Mouse (Mus musculus) liver, postnatal 0 days (tissue): ENCODE results near the gene Clptm1l. TPM values are rescaled to one million over a fixed set of nuclear protein-coding genes. Genes with fewer than 3 reads are reported as not detected.

Source experiments
- ATAC-seq: fragments of 200-750 bp; cut with Nextera tagmentation; 2 replicates; pipeline ENCODE4 v1.8.0; 2017; ENCODE audit warnings: mild to moderate bottlenecking, moderate library complexity
- DNase-seq: peaks from one replicate; pipeline ENCODE4 v3.0.0-alpha.2; 2016
- H3K27ac ChIP-seq: fragments of 300-500 bp; sonication (generic); 2 replicates; pipeline ENCODE4 v1.5.1; 2014; ENCODE audit warnings: antibody characterized with exemption, moderate library complexity, mild to moderate bottlenecking, low read depth
- H3K27me3 ChIP-seq: fragments of 300-500 bp; sonication (generic); 2 replicates; pipeline ENCODE4 v1.6.1; 2014; ENCODE audit warnings: low read length, control low read depth, mixed read lengths; ENCODE audit not compliant: insufficient read depth
- H3K36me3 ChIP-seq: fragments of 300-500 bp; sonication (generic); replicated peaks from 2 replicates; pipeline ENCODE4 v1.6.1; 2014; ENCODE audit warnings: mild to moderate bottlenecking, control low read depth, low read length, moderate library complexity, mixed read lengths; ENCODE audit not compliant: insufficient read depth
- H3K4me1 ChIP-seq: fragments of 300-500 bp; sonication (generic); 2 replicates; pipeline ENCODE4 v1.6.1; 2014; ENCODE audit warnings: antibody characterized with exemption, mild to moderate bottlenecking, control low read depth; ENCODE audit not compliant: insufficient read depth
- H3K4me2 ChIP-seq: fragments of 300-500 bp; sonication (generic); 2 replicates; pipeline ENCODE4 v1.6.1; 2014; ENCODE audit warnings: low read depth, mild to moderate bottlenecking, low read length, moderate library complexity, mixed read lengths
- H3K4me3 ChIP-seq: fragments of 300-500 bp; sonication (generic); 2 replicates; pipeline ENCODE4 v1.5.1; 2014; ENCODE audit warnings: low read depth, low read length
- H3K9ac ChIP-seq: fragments of 300-500 bp; sonication (generic); replicated peaks from 2 replicates; pipeline ENCODE4 v1.6.1; 2014; ENCODE audit warnings: mild to moderate bottlenecking, moderate library complexity
- H3K9me3 ChIP-seq: fragments of 300-500 bp; sonication (generic); 2 replicates; pipeline ENCODE4 v1.6.1; 2016; ENCODE audit warnings: mild to moderate bottlenecking, control low read depth, low read length, mixed read lengths
- CTCF ChIP-seq: sonication (generic); IDR thresholded peaks from 2 replicates; pipeline ENCODE4 v1.5.1; 2016; ENCODE audit warnings: antibody characterized with exemption, low read depth
- EP300 ChIP-seq: IDR thresholded peaks from 2 replicates; pipeline ENCODE4 v1.6.1; 2016; ENCODE audit warnings: antibody characterized with exemption, low read depth, mild to moderate bottlenecking
- WGBS: fragments of 180-500 bp; shearing (Covaris S2); extraction: QIAGEN DNeasy Blood & Tissue Kit; methylation state at CpG from one replicate; pipeline ENCODE4 v1.1.7; 2014; ENCODE audit not compliant: insufficient replicate concordance; 5-methylcytosine and 5-hydroxymethylcytosine counted together
- polyA plus RNA-seq: library from polyadenylated mRNA; unstranded; fragments of >200 nt; fragmentation: Nextera tagmentation; extraction: Ambion mirVana; gene quantifications from 2 replicates; pipeline ENCODE4 v1.2.1, GENCODE M21; 2015

The Clptm1l gene
- 49.2 and 54.3 TPM in 2 replicates for polyA plus RNA-seq

- H3K9me3 ChIP-seq, result no peaks in the 10 kb centered on the region
- peak; percentile 98 for ATAC-seq
- peak within 1 kb of the TSS; percentile 81 for H3K4me2 ChIP-seq
- peak; percentile 97 for DNase-seq
- 1% methylated on average over 48 of the region's 53 CpGs for WGBS
- peak within 1 kb of the TSS; percentile 63 for H3K4me3 ChIP-seq
- H3K27me3 ChIP-seq, result no peaks in the 10 kb centered on the region
- H3K9ac ChIP-seq, result peak within 1 kb of the TSS; percentile 77
- no peak for TF ChIP-seq CTCF
- peak; percentile 58; the same call in 1 of the 2 replicates for TF ChIP-seq EP300
- H3K36me3 ChIP-seq, result peaks cover 17% of the 10 kb centered on the region
- peaks cover 19% of the 10 kb centered on the region for H3K4me1 ChIP-seq
- H3K27ac ChIP-seq, result peak within 1 kb of the TSS; percentile 85
Measured at GRCm38 (mm10) chr13:73603522-73604155, at the start of gene Clptm1l. Clptm1l (plus strand) TSS chr13:73604006.

- ATAC-seq, result no peak
- TF ChIP-seq CTCF, result no peak
- no peak for TF ChIP-seq EP300
- no peaks in the 10 kb centered on the region for H3K4me1 ChIP-seq
Measured at GRCm38 (mm10) chr13:73564201-73564600, 39.6 kb upstream of the Clptm1l start.

DNA sequence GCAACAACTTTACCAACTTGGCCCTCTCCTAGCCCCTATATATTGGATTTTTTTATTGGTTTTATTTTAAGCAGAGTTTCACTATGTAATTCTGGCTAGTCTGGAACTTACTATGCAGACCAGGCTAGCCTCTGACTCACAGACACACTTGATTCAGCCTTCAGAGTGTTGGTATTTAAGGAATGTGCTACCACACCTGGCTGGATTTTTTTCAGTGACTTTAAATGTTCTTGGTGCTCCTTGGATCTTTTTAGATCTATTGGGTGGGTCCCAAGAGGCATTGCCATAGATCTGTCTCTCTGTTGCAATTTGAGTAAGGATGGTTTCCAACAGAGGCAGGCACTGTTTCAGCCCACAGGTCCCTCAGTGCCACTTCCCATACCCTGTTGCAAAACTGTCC is 28.8 kb upstream of the Clptm1l start:
- Histone ChIP-seq H3K9me3 (no peaks in the 10 kb centered on the region), H3K27me3 (no peaks in the 10 kb centered on the region), H3K9ac (no peak overlapping the region), H3K4me3 (no peak overlapping the region), H3K27ac (no peak overlapping the region), H3K4me1 (no peaks in the 10 kb centered on the region), H3K36me3 (no peaks in the 10 kb centered on the region), H3K4me2 (no peak overlapping the region)
- DNase-seq (no peak), ATAC-seq (no peak)
- TF ChIP-seq CTCF (no peak), EP300 (no peak)

More at GRCm38 (mm10) chr13:73564201-73564600, 39.6 kb upstream of the Clptm1l start:
- Histone ChIP-seq H3K27ac (no peak overlapping the region), H3K4me3 (no peak overlapping the region), H3K9me3 (no peaks in the 10 kb centered on the region), H3K9ac (no peak overlapping the region), H3K36me3 (no peaks in the 10 kb centered on the region), H3K4me2 (no peak overlapping the region), H3K27me3 (peaks cover 3% of the 10 kb centered on the region; the same call in 1 of the 2 replicates)
- 77% methylated on average over 5 of the region's 5 CpGs for WGBS
- no peak for DNase-seq

GRCm38 (mm10) chr13:73577277-73577676 is 26.5 kb upstream of the Clptm1l start:
- Histone ChIP-seq H3K36me3 (no peaks in the 10 kb centered on the region), H3K27ac (no peak overlapping the region), H3K4me2 (no peak overlapping the region), H3K9ac (no peak overlapping the region), H3K4me1 (no peaks in the 10 kb centered on the region), H3K27me3 (no peaks in the 10 kb centered on the region), H3K9me3 (no peaks in the 10 kb centered on the region), H3K4me3 (no peak overlapping the region)
- ATAC-seq (no peak), DNase-seq (no peak)
- 62% methylated on average over 2 of the region's 2 CpGs for WGBS
- TF ChIP-seq EP300, result no peak
- TF ChIP-seq CTCF, result no peak

DNA sequence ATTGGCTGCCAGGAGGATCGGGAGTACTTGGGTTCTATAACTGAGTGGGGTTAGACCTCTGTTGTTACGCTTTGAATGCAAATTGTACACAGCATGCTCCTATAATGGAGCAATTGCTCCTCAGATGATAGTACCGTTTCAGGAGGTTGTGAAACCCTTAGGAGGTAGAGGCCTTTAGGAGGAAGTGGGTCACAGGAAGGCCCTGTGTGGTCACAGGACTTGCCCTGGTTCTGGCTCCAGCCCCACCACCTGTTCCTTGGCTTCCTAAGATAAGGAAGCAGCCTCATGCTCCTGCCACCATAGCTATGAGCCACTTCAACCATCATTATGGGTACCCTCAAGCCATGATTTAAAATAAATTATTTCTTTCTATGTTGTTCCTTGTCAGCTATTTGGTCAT is 12.3 kb upstream of the Clptm1l start:
- H3K27ac ChIP-seq, result no peak overlapping the region
- WGBS, result 62% methylated on average over 3 of the region's 3 CpGs
- ATAC-seq, result no peak
- no peaks in the 10 kb centered on the region for H3K9me3 ChIP-seq
- H3K4me2 ChIP-seq, result no peak overlapping the region
- H3K9ac ChIP-seq, result no peak overlapping the region
- H3K36me3 ChIP-seq, result no peaks in the 10 kb centered on the region
- DNase-seq, result no peak
- no peak for TF ChIP-seq CTCF
- no peak for TF ChIP-seq EP300
- 0 out of 2 replicates have a peak, but pooled peaks cover 3% of the 10 kb centered on the region for H3K27me3 ChIP-seq
- H3K4me3 ChIP-seq, result no peak overlapping the region
- no peaks in the 10 kb centered on the region for H3K4me1 ChIP-seq

DNA sequence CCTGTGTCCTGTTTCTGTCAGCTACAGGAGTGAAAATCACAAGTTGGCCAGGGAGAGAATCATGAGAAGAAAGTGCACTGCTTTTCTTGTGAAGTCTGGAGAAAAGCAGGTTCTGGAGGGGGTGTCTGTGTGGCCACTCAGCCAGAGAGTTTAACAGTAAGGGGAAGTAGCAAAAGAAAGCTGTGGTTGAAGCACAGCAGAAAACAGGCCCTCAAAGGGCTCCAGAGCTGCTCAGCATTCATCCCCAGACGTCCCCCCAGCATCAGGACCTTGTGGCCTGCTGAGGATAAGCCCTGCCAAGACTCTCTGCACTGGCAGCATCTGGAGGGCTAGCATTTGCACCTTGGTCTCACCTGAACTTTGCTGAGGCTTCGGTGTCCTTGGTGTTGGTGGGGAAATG is 11.3 kb upstream of the Clptm1l start:
- no peak overlapping the region for H3K4me3 ChIP-seq
- WGBS, result 37% methylated on average over 2 of the region's 2 CpGs

More for the DNA sequence above, 11.3 kb upstream of the Clptm1l start:
- DNase-seq (no peak), ATAC-seq (no peak)
- 0 out of 2 replicates have a peak, but pooled peaks cover 3% of the 10 kb centered on the region for H3K27me3 ChIP-seq
- H3K36me3 ChIP-seq, result no peaks in the 10 kb centered on the region
- H3K4me2 ChIP-seq, result no peak overlapping the region
- TF ChIP-seq CTCF, result no peak
- no peak for TF ChIP-seq EP300
- H3K9ac ChIP-seq, result no peak overlapping the region
- no peaks in the 10 kb centered on the region for H3K9me3 ChIP-seq
- H3K27ac ChIP-seq, result no peak overlapping the region
- no peaks in the 10 kb centered on the region for H3K4me1 ChIP-seq
